Mouse (Mus musculus) lung, postnatal 10 days (tissue): Measurements from ENCODE around the gene Gpr82.

Source experiments
- DNase-seq: peaks from one replicate; pipeline ENCODE4 v3.0.0; 2021

Gpr82 gene

DNA sequence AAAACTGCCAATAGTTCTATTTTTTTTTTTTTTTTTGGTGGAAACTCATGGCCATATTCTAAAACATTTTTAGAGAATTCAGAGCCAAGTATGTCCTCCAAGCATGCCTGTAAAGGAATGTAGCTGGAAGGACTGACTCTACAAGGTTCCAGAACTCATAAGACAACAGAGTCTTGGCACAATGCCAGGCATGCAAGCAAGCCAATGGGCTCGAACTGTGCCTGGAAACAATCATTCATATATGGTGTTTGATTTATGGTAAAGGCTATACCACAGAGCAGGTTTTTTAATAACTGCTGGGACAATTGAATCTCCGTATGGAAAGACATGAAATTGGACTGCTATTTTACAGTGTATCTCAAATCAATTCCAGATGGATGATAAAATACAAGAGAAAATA lies 43.9 kb downstream of the Gpr82 start:
- peak; percentile 11 for DNase-seq

GRCm38 (mm10) chrX:13710174-13710573 lies 49.0 kb downstream of the Gpr82 start:
- DNase-seq, result peak; percentile 61
